Mouse (Mus musculus) ES-E14 (cell line): Measurements from ENCODE around the gene Sox12. TPM values are rescaled to one million over a fixed set of nuclear protein-coding genes. Genes with fewer than 3 reads are reported as not detected.

Source experiments
- DNase-seq: peaks from one replicate; pipeline ENCODE4 v3.0.0-alpha.2; 2013; ENCODE audit warnings: low read depth, low spot score
- H3K27ac ChIP-seq: 2 replicates; pipeline ENCODE4 v1.5.1; 2012; ENCODE audit warnings: low read depth, mild to moderate bottlenecking, low read length, moderate library complexity, mixed read lengths; ENCODE audit not compliant: poor library complexity, insufficient read depth, severe bottlenecking
- H3K36me3 ChIP-seq: 2 replicates; pipeline ENCODE4 v1.6.1; 2012; ENCODE audit warnings: mild to moderate bottlenecking, low read length, moderate library complexity, mixed read lengths; ENCODE audit not compliant: control insufficient read depth, poor library complexity, insufficient read depth, severe bottlenecking
- H3K4me1 ChIP-seq, 2 experiments: fragments of 150-350 bp in 1 of 2; sonication (generic) in 1 of 2; 2 replicates each; pipeline ENCODE4 v1.6.1; 2012; ENCODE audit warnings: low read length in 2 of 2, mild to moderate bottlenecking in 1 of 2, mixed read lengths in 1 of 2; ENCODE audit not compliant: control insufficient read depth in 2 of 2, insufficient read depth in 2 of 2, poor library complexity in 1 of 2
- H3K4me3 ChIP-seq, 2 experiments: fragments of 150-350 bp in 1 of 2; sonication (generic) in 1 of 2; 2 replicates each; pipeline ENCODE4 v1.5.1; 2012; ENCODE audit warnings: low read length in 2 of 2, low read depth in 1 of 2, mild to moderate bottlenecking in 1 of 2, mixed read lengths in 1 of 2; ENCODE audit not compliant: insufficient read depth in 1 of 2, poor library complexity in 1 of 2, severe bottlenecking in 1 of 2
- H3K9ac ChIP-seq: 2 replicates; pipeline ENCODE4 v1.6.1; 2012; ENCODE audit warnings: low read depth, mild to moderate bottlenecking, low read length, mixed read lengths; ENCODE audit not compliant: poor library complexity, insufficient read depth, severe bottlenecking
- H3K9me3 ChIP-seq: fragments of 150-350 bp; sonication (generic); 2 replicates; pipeline ENCODE4 v1.6.1; 2012; ENCODE audit warnings: low read depth, mild to moderate bottlenecking, low read length; ENCODE audit not compliant: control insufficient read depth, insufficient read depth
- CHD2 ChIP-seq: IDR thresholded peaks from 2 replicates; pipeline ENCODE4 v1.6.1; 2014; ENCODE audit warnings: mild to moderate bottlenecking, low read depth, low read length, inconsistent platforms
- HCFC1 ChIP-seq: IDR thresholded peaks from 2 replicates; pipeline ENCODE4 v1.6.1; 2012; ENCODE audit warnings: low read length, inconsistent platforms, borderline replicate concordance; ENCODE audit not compliant: insufficient read depth
- MAFK ChIP-seq: IDR thresholded peaks from 2 replicates; pipeline ENCODE4 v1.6.1; 2014; ENCODE audit warnings: mild to moderate bottlenecking, low read depth, low read length, inconsistent platforms; ENCODE audit not compliant: insufficient read depth
- ZC3H11A ChIP-seq: IDR thresholded peaks from 2 replicates; pipeline ENCODE4 v1.6.1; 2012; ENCODE audit warnings: low read depth, mild to moderate bottlenecking, inconsistent platforms, low read length, borderline replicate concordance
- ZNF384 ChIP-seq: IDR thresholded peaks from 2 replicates; pipeline ENCODE4 v1.6.1; 2012; ENCODE audit warnings: low read depth, low read length, inconsistent platforms
- in situ Hi-C, 2 experiments: fragments of 600-800 bp; cut with MboI; formaldehyde crosslinking; loops; one replicate each; pipeline ENCODE4 v1.15.1; 2025; ENCODE audit warnings: low sequenced_read_pairs in 2 of 2, inconsistent platforms in 1 of 2; ENCODE audit not compliant: unreplicated experiment in 2 of 2
- total RNA-seq: library from RNA; depleted of rRNA; stranded (reverse); fragments of 300-350 nt; gene quantifications from 2 replicates; pipeline ENCODE4 v1.2.3, GENCODE M21; 2012

Gene Sox12
- total RNA-seq, 1 experiment, result 7.4 TPM

DNA sequence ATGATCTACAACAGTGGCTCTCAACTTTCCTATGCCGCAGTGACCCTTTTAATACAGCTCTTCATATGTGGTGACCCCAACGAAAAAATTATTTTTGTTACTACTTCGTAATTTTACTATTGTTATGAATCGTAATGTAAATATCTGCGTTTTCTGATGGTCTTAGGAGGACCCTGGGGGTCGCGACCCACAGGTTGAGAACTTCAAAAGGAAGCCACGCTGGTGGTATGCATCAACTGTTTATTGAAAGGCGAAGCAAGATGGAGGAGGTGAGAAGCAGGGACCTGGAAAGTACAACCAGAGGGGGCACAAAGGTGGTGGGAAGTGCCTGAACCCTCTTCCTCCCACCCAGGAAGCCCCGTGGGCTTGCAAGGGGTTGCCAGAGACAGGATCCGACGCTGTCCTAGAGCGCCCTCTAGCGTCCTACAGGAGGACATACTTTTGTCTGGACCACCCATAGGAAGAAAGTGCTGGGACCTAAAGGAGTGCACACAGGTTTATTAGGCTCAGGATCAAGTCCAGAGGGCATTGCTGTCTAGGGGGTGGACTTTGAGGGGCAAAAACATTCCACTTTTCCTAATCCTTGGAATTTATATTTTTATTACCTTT lies 29.2 kb downstream of the Sox12 start:
- Histone ChIP-seq H3K9me3 (no peaks in the 10 kb centered on the region), H3K4me1 (peaks cover 2 to 6% of the 10 kb centered on the region in 2 experiments; a peak in 2 of 4 replicates), H3K4me3 (no peak overlapping the region), H3K36me3 (no peaks in the 10 kb centered on the region), H3K9ac (no peak overlapping the region), H3K27ac (no peak overlapping the region)
- TF ChIP-seq CHD2, result peak; percentile 96
- no peak for TF ChIP-seq HCFC1
- peak; percentile 62; the same call in 1 of the 2 replicates for TF ChIP-seq ZC3H11A
- DNase-seq, result peak; percentile 83
- in situ Hi-C loops, result loop anchor here in 1 of 2 experiments (10.0 kb wide), 1 partner anchor 344 kb away; no protein-coding TSS in a partner anchor

DNA sequence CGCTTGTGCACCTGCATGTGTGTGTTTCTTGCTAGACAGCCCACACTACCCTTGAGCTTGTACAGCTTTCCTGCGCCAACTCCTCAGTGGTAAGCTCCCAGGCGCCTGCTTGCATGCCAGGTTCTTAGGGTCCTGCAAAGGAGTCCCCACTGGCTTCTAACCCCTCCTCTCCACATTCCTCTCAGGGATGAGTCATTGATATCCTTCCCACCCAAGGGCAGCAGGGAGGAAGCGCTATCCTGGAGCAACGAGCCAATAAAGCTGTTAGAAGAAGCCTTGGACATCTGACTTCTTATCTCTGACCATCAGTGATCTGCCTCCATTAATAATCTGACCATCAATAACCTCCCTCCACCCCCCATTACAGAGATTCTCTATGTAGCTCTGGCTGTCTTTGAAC lies 29.9 kb downstream of the Sox12 start:
- H3K9ac ChIP-seq, result no peak overlapping the region
- no peak overlapping the region for H3K4me3 ChIP-seq
- H3K27ac ChIP-seq, result no peak overlapping the region
- H3K9me3 ChIP-seq, result no peaks in the 10 kb centered on the region
- no peaks in the 10 kb centered on the region for H3K36me3 ChIP-seq
- no peak for DNase-seq
- H3K4me1 ChIP-seq, result peaks cover 2 to 7% of the 10 kb centered on the region in 2 experiments; a peak in 2 of 4 replicates
- no peak for TF ChIP-seq ZNF384
- no peak for TF ChIP-seq MAFK
- no peak for TF ChIP-seq CHD2
- no peak for TF ChIP-seq ZC3H11A
- TF ChIP-seq HCFC1, result no peak
- in situ Hi-C loops, result loop anchor here in 1 of 2 experiments (10.0 kb wide), 1 partner anchor 343 kb away; no protein-coding TSS in a partner anchor

DNA sequence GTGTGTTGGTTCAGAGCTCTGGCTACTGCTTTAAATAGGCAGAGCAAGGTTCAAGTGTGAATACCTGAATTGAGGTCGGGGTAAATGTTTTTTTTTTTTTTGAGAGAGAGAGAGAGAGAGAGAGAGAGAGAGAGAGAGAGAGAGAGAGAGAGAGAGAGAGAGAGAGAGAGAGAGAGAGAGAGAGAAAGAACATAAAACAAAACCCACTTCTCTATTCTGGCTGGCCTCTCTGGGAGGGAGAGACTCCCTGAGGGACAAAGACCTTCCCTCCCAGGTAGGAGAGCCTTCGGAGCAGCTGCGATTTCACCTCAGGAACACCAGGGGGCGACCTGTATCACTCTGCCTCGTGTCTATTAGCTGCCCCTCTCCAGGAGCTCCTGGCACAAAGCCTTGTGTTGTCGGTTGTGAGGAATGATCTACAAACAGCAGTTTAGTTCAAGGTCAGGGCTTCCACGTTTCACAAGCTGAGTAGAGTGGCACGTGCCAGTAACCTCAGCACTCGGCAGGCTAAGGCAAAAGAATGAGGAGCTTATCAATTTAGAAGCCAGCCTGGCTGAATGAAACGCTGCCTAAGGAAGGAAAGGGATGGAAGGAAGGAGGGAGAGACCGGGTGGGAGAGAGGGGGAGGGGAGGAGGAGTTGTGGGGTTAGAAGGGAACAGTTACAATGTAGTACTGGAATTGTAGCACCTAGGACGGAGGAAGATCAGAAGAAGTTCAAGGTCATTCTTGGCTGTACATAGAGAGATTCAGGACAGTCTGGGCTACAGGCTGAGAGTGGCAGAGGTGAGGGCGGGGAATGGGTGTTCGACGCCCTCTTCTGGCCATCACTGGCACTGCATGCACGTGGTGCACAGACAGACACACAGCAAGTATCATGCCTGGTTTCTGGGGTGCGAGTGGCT lies 34.4 kb downstream of the Sox12 start:
- peak overlapping the region; percentile 45; the same call in 1 of the 2 replicates for H3K9ac ChIP-seq
- H3K27ac ChIP-seq, result peak overlapping the region; percentile 32
- H3K4me3 ChIP-seq, result peak overlapping the region; percentile 1 to 55; a peak in 3 of 4 replicates
- no peaks in the 10 kb centered on the region for H3K36me3 ChIP-seq
- H3K9me3 ChIP-seq, result no peaks in the 10 kb centered on the region
- TF ChIP-seq ZNF384 (no peak), ZC3H11A (peak; percentile 10; the same call in 1 of the 2 replicates)
- DNase-seq, result peak; percentile 89
- in situ Hi-C loops, result loop anchor here in 1 of 2 experiments (10.0 kb wide), 1 partner anchor 339 kb away; no protein-coding TSS in a partner anchor
- peaks cover 2 to 13% of the 10 kb centered on the region in 2 experiments; a peak in 2 of 4 replicates for H3K4me1 ChIP-seq

DNA sequence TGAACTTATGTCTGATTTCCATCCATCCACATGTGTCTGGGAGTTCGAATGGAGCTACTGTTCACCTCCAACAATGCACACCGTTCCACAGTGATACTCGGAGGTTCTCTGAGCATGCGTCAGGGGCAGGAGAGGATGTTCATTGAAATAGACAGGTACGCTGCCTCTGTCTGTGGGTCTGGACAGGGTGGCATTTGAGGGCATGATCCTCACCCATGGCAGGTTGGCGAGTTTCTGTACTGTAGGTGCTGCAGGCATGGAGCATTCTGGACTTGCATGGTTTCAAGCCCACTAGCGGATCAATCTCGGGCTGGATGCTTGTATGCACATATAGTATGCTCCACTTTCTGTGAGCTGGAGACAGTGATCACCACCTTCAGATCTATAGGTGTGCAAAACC lies 36.7 kb downstream of the Sox12 start:
- in situ Hi-C loops, result loop anchor here in 1 of 2 experiments (10.0 kb wide), 1 partner anchor 336 kb away; no protein-coding TSS in a partner anchor
- Histone ChIP-seq H3K9me3 (no peaks in the 10 kb centered on the region), H3K4me1 (peaks cover 2 to 17% of the 10 kb centered on the region in 2 experiments; a peak in 2 of 4 replicates), H3K36me3 (no peaks in the 10 kb centered on the region), H3K4me3 (no peak overlapping the region), H3K27ac (no peak overlapping the region), H3K9ac (no peak overlapping the region)
- no peak for DNase-seq
- TF ChIP-seq CHD2 (no peak), ZNF384 (no peak), ZC3H11A (no peak), HCFC1 (no peak), MAFK (no peak)
